Mouse (Mus musculus): ENCODE data around the gene Tox2.

Gene Tox2

GRCm38 (mm10) chr2:163317281-163317680 is 114.4 kb downstream of the Tox2 start:
- no peak for DNase-seq (ENCODE audit: low spot score in 2 of 2)

GRCm38 (mm10) chr2:163318777-163319176 is 115.9 kb downstream of the Tox2 start:
- no peak for DNase-seq (ENCODE audit: low spot score in 2 of 2)

- DNase-seq (ENCODE audit: low spot score in 2 of 2): no peak
Measured at GRCm38 (mm10) chr2:163323163-163323562, 120.2 kb downstream of the Tox2 start.

GRCm38 (mm10) chr2:163330742-163331141 is 127.8 kb downstream of the Tox2 start:
- DNase-seq (ENCODE audit: low spot score in 2 of 2): peak in 1 of 2 experiments; percentile 28

- no peak for DNase-seq (ENCODE audit: low spot score in 2 of 2)
Measured at GRCm38 (mm10) chr2:163331423-163331822, 128.5 kb downstream of the Tox2 start.

- no peak for DNase-seq (ENCODE audit: low spot score in 2 of 2)
Measured at GRCm38 (mm10) chr2:163332368-163333055, 129.6 kb downstream of the Tox2 start.

- peak in 1 of 2 experiments; percentile 59 for DNase-seq (ENCODE audit: low spot score in 2 of 2)
Measured at GRCm38 (mm10) chr2:163340263-163340662, 137.3 kb downstream of the Tox2 start.

GRCm38 (mm10) chr2:163343671-163344070 is 140.7 kb downstream of the Tox2 start:
- DNase-seq (ENCODE audit: low spot score in 2 of 2): no peak

- peak; percentile 26 to 35 for DNase-seq (ENCODE audit: low spot score in 2 of 2)
Measured at GRCm38 (mm10) chr2:163344976-163345660, 142.2 kb downstream of the Tox2 start.

GRCm38 (mm10) chr2:163346497-163346896 is 143.6 kb downstream of the Tox2 start:
- no peak for DNase-seq (ENCODE audit: low spot score in 2 of 2)

- no peak for DNase-seq (ENCODE audit: low spot score in 2 of 2)
Measured at GRCm38 (mm10) chr2:163347517-163348184, 144.7 kb downstream of the Tox2 start.

GRCm38 (mm10) chr2:163348677-163349076 is 145.8 kb downstream of the Tox2 start:
- DNase-seq (ENCODE audit: low spot score in 2 of 2): no peak

- DNase-seq (ENCODE audit: low spot score in 2 of 2): peak in 1 of 2 experiments; percentile 25
Measured at GRCm38 (mm10) chr2:163349411-163349810, 146.5 kb downstream of the Tox2 start.

GRCm38 (mm10) chr2:163350443-163350842 is 147.5 kb downstream of the Tox2 start:
- no peak for DNase-seq (ENCODE audit: low spot score in 2 of 2)

- DNase-seq (ENCODE audit: low spot score in 2 of 2): no peak
Measured at GRCm38 (mm10) chr2:163353731-163354130, 150.8 kb downstream of the Tox2 start.

- DNase-seq (ENCODE audit: low spot score in 2 of 2): no peak
Measured at GRCm38 (mm10) chr2:163355666-163356065, 152.7 kb downstream of the Tox2 start.

- DNase-seq (ENCODE audit: low spot score in 2 of 2): no peak
Measured at GRCm38 (mm10) chr2:163356113-163356840, 153.4 kb downstream of the Tox2 start.

- no peak for DNase-seq (ENCODE audit: low spot score in 2 of 2)
Measured at GRCm38 (mm10) chr2:163358662-163359061, 155.7 kb downstream of the Tox2 start.

GRCm38 (mm10) chr2:163359253-163359652 is 156.3 kb downstream of the Tox2 start:
- no peak for DNase-seq (ENCODE audit: low spot score in 2 of 2)

GRCm38 (mm10) chr2:163360858-163361623 is 158.1 kb downstream of the Tox2 start:
- DNase-seq (ENCODE audit: low spot score in 2 of 2): no peak

All from urinary bladder, postnatal 36 days (tissue).